Mouse (Mus musculus): ENCODE measurements around the gene Azi2.

DNA sequence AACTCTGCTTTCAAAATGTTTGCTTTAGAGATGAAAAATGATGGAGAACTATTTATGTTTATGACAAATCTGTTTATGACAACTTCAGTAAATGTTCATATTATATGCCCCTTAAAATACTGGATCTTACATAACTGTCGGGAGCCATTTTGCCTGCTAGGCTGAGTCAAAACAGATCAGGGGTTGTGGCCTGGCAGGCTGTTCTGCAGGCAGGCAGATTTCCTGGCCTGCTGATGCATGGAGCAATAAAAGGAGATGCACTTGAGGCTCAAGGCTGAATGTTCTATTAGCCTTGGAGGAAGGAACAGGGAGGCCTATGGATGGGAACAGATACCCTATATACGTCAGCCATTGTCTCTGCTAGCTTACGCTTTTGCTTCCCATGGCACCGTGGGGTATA lies 36.4 kb upstream of the Azi2 start:
- TF ChIP-seq ZC3H11A (IDR thresholded peaks at IDR 0.05; ENCODE audit: borderline replicate concordance, low read depth, low read length) (no peak), CHD2 (IDR thresholded peaks at IDR 0.05; ENCODE audit: low read depth, low read length) (no peak)

All from ES-E14 (cell line).